Mouse (Mus musculus) kidney, postnatal 10 days (tissue): ENCODE data around the gene Eipr1.
A peak's percentile ranks its signal among the peaks of the same experiment; 100 is the strongest.
"Not testable (repeated sequence)": the region's sequence is repeated elsewhere in the genome, so short reads cannot be mapped to it uniquely, and the experiment has no call there.

Source experiments
- DNase-seq: peaks from one replicate; pipeline ENCODE4 v3.0.0; 2021; ENCODE audit warnings: mixed read lengths

Gene Eipr1

DNA sequence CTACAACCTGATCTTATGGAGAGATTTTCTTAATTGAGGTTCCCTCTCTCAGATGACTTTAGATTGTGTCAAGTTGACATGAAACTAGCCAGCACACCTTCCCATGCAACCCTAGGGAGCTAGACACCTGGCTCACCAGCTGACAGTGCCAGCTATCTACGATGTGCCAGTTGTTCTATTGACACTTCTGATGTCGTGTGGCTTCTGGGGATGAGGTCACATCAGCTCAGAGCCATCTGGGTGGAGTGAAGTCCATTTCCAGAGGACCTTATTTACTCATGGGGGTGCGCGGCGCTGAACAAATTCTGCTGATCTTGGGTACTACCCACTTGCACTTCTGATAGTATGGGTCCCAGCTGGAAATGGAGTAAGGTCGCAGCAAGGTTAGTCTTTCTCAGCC is 146.7 kb downstream of the Eipr1 start:
- DNase-seq: no peak

DNA sequence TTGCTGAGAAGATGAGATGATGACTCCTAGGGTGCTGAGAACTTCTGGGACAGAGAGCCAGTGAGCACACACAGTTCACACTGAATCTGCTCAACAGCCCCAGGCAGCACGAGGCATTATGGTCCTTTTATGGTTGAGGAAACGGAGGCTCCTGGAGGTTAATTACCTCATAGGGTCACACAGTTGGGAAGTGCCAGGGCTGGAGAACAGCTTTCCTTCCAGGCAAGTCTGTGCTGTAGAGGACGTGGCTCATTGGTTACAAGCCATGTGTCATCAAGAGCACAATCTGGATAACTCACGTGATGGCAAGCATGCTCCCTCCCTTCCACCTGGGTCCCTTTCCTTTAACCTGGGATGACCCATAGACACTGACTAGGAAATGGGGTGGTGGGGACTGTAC is 148.1 kb downstream of the Eipr1 start:
- no peak for DNase-seq

DNA sequence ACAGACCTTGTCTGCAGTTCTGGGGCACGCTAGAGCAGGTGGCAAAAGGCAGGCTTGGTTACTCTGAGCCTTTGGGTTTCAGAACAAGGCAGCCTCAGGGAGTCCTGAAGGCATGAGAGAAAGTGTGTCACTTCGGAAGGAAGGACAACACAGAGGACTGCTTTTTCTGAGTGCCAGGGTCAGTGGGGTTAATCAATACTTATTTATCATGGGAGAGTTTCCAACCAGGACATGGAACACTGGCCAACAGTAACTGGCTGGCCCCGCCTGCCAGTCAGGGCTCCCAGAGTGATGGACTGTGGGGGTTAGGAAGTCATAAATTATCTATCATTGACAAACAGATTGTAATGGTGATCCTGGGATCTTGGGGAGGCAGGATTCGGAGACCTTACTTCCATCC is 148.7 kb downstream of the Eipr1 start:
- DNase-seq: no peak

DNA sequence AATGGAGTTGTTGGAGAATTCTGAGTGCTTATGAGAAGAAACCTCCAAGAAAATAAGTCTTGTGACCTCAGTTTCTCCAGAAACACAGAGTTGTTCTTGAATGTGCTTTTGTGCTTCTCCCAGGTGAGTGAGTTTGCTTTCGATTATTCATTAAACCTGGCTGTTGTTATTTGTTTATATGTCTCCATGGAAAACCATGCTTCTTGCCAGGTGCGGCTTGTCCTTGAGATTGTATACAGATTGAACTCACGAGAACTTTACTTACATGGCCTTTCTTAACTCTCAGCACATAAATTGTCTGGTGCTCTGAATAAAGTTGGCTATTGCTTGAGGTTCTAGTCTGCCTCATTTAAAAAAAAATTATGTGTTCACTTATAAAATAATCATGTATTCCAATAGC is 150.5 kb downstream of the Eipr1 start:
- DNase-seq: no peak

DNA sequence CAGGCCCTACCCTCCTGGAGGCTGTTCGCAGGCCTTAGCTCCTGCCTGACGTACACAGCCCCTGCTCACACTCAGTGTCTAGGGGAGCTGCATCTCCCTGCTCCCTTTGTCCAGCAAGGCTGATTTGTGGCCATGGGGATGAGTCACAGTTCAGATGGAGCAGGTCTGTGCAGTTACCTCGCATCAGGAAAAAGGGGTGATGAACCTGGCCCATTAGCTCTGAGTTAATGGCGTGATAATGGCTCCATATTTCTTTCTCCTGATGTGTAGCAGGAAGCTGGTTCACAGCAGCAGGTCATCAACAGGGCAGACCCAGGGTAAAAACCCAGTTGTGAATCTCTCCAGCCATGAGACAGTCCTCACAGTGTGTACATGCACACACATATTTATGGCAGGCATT is 151.5 kb downstream of the Eipr1 start:
- DNase-seq: no peak

DNA sequence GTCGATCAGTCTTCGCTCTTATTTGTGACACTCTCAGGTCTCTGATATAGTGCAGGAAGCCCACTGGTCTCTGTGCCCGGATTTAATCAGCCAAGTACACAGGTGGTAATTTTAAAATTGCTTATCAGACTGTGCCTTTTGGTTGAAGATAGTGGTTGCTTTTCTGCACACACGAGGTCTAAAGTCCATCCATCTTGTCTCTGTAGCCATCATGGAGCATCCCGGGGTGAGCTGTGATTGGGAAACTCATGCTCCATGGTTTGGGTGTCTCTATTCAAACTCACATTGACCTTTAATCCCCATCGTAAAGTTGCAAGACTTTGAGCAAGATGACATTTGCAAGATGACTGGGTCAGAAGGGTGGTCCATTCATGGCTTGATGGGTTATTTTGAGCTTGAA is 153.9 kb downstream of the Eipr1 start:
- no peak for DNase-seq

DNA sequence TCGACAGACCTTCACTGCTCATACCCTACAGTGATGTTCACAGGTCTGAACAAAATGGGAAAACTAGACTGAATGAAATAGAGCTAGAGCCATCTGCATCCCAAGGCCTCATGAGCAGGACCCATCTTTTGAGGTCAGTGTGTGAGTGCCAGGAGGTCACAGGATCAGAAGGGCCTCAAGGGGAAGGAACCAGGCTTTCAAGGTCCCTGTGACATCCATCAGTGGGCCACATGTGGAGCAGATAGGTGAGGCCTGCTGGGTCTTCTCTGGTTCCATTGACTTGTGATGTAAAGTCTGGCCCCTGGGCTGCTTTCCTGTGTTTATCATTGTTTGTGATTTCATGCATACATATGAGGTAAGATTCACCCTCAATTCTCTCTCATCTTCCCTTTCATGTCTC is 154.4 kb downstream of the Eipr1 start:
- DNase-seq: no peak

DNA sequence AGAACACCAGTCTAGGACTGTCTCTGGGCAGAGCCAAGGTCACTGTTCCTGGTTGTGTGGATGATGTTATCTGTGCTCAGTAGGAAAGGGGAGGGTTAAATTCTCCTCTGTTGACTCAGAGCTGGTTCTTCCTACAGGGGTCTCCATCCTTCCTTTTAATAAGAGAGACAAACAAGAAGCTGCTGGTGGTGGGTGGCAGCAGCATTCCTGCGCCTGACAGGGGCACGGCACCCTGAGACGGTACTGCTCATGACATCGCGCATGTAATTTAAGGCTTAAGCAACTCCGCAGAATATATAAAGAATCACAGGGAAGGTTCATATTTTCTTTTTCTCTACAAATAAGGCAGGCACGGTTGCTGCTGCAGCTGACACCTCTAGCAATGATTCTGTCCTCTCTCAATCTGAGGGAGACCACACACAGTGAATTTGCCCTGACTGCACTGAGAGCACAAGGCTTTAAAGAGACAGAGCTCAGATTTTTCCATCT is 155.2 kb downstream of the Eipr1 start:
- DNase-seq: no peak

DNA sequence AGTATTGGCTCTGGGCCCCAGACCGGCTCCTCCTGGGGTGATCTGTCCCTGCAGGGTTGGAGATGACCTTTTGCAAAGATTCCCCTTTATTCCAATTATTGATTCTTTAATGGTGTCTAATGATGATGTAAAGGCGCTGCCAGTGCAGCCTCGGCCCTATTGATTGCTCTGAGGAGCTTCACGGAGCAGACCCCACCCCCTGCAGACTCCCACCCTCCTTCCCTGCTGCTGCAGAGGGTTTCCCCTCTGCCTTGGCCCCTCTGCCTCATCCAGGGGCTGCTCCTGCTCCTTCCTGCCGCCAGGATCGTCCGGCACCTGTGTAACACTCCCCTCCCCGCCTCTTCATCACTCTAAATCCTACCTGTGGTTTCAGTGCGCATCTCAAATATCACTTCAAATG is 156.2 kb downstream of the Eipr1 start:
- no peak for DNase-seq

DNA sequence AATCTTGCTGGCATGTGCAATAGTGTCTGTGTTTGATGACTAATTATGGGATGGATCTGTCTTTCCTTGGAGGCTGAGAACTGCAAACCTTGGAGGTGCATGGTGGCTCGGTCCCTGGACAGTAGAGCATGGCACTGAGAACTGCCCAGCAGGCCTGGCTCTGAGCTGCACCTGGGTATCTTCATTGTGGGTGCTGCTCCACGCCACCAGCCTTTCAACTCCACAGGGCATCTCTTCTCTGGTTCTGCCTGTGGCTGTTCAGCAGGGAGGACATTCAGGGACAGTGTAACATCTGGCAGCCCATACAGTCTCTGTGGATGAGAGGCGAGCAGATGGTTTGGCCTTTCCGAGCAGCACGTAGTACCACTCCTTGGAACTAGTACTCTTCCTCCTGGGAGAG is 158.2 kb downstream of the Eipr1 start:
- DNase-seq: no peak

DNA sequence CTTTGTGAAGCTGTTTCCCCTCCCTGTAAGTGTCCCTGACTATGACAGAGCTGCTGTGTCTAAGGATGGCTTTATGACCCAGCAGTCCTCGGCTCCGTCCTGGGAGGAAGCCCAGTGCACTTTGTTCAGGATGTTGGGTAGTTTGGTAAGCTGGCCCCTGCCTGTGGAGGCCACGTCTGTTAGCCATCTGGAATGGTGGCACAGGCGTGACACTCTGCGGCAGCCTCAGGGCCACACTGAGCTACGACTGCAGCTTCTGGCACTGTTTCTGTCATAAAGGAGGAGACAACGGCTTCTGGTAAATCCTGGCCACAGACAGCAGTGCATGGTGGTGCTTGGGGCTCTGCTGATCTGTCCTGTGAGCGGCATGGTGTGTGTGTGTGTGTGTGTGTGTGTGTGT is 159.0 kb downstream of the Eipr1 start:
- DNase-seq: no peak

DNA sequence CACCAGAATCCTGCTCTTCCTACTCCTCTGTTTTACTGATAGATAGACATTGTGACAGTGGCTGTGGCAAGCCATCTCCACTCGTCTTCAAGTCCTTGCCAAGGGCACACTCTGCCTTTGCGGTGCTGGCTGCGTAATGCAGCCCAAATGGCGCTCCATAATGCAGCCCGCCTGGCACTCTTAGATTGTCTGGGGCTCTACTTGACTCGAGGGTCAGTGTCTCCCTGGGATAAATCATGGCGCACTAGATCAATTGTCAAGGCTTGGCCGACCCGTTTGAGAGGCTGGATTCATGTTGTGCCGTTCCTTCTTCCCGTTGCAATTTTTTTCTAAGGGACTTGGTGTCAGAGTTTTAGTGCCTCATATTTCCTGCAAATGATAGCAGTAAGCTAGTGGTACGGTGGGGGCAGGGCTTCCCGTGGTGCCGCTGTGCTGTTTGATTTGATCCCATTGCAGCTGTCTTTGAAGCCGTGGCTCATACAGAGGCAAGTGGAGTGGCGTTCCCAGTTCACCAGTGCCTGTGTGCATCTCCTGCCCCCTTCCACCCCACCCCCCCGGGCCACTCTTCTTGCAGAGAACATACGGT is 160.8 kb downstream of the Eipr1 start:
- DNase-seq: peak; percentile 76

DNA sequence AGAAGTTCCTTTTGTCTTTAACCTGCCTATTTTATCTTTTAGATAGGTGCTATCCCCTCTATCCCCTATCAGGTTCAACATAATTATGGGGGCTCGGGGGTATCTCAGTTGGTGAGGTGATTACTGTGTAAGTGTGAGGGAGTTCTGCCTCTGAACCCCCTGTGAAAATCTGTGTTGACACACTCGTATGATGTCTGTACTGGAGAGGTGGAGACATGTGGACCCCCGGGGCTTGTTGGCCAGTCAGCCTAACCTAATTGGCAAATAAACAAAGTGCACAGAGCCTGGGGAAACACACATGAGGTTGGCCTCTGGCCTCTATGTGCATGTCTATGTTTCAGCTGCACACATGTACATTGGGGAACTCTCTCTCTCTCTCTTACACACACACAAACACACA is 161.5 kb downstream of the Eipr1 start:
- no peak for DNase-seq

DNA sequence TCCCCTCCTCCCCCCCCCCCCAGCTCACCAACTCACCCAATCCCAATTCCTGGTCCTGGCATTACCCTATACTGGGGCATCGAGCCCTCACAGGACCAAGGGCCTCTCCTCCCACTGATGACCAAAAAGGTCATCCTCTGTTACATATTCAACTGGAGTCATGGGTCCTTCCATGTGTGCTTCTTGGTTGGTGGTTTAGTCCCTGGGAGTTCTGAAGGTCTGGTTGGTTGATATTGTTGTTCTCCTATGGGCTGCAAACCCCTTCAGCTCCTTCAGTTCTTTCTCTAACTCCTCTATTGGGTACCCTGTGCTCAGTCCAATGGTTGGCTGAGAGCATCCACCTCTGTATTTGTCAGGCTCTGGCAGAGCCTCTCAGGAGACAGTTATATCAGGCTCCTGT is 162.5 kb downstream of the Eipr1 start:
- DNase-seq: not testable (repeated sequence)
